Mouse (Mus musculus): ENCODE results near the gene Gstt4.

DNA sequence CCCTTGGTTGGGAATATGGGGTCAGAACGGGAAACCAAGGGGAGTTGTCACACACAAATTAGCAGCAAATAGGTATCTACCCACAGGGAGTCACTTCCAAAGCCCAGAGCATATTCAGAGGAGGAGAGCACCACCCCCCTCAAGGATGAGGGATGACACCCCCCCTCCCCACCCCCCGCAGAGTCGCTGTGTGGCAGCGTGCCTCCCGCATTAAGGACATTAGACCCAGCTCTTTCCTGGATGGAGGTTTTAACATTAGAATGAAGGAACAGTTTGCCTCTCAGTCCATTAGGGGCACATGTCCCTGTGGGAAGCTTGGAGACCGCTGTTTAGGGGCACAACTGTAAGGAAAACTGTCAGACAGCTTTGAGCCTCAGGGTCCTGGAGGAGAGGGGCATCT, 28.7 kb upstream of the Gstt4 start:
- TF ChIP-seq CTCF (IDR thresholded peaks at IDR 0.05; ENCODE audit: low read depth, low read length): no peak
- no peak for TF ChIP-seq POLR2A (IDR thresholded peaks at IDR 0.05; ENCODE audit: borderline replicate concordance, low read depth, low read length)
